Mouse (Mus musculus) hindbrain, embryonic 13.5 days (tissue): ENCODE measurements at regions not wholly inside any gene's neighbourhood (a gene's known extent, or its start where the extent isn't known, plus 50 kb on each side); places are given as distances from the start of the nearest gene placed in this dataset.

Experiments used
- ATAC-seq: fragments of 200-750 bp; cut with Nextera tagmentation; 2 replicates; pipeline ENCODE4 v1.8.0; 2017; ENCODE audit warnings: moderate TSS enrichment; ENCODE audit not compliant: low FRiP score
- H3K27ac ChIP-seq: fragments of 300-500 bp; sonication (generic); 2 replicates; pipeline ENCODE4 v1.5.1; 2015; ENCODE audit warnings: inconsistent platforms, mild to moderate bottlenecking, moderate library complexity
- H3K27me3 ChIP-seq: fragments of 300-500 bp; sonication (generic); 2 replicates; pipeline ENCODE4 v1.6.1; 2015; ENCODE audit warnings: mild to moderate bottlenecking, inconsistent platforms
- H3K36me3 ChIP-seq: fragments of 300-500 bp; sonication (generic); 2 replicates; pipeline ENCODE4 v1.6.1; 2015; ENCODE audit warnings: mild to moderate bottlenecking, inconsistent platforms
- H3K4me1 ChIP-seq: fragments of 300-500 bp; sonication (generic); replicated peaks from 2 replicates; pipeline ENCODE4 v1.6.1; 2015; ENCODE audit warnings: inconsistent platforms
- H3K4me2 ChIP-seq: fragments of 300-500 bp; sonication (generic); 2 replicates; pipeline ENCODE4 v1.6.1; 2015; ENCODE audit warnings: inconsistent platforms, mild to moderate bottlenecking, moderate library complexity
- H3K4me3 ChIP-seq: fragments of 300-500 bp; sonication (generic); 2 replicates; pipeline ENCODE4 v1.5.1; 2015; ENCODE audit warnings: mild to moderate bottlenecking, inconsistent platforms
- H3K9ac ChIP-seq: fragments of 300-500 bp; sonication (generic); 2 replicates; pipeline ENCODE4 v1.6.1; 2015; ENCODE audit warnings: mild to moderate bottlenecking, inconsistent platforms
- H3K9me3 ChIP-seq: fragments of 300-500 bp; sonication (generic); 2 replicates; pipeline ENCODE4 v1.6.1; 2016; ENCODE audit warnings: inconsistent platforms
- WGBS: fragments of 180-500 bp; shearing (Covaris S2); methylation state at CpG from one replicate; pipeline ENCODE4 v1.1.7; 2015; 5-methylcytosine and 5-hydroxymethylcytosine counted together

DNA sequence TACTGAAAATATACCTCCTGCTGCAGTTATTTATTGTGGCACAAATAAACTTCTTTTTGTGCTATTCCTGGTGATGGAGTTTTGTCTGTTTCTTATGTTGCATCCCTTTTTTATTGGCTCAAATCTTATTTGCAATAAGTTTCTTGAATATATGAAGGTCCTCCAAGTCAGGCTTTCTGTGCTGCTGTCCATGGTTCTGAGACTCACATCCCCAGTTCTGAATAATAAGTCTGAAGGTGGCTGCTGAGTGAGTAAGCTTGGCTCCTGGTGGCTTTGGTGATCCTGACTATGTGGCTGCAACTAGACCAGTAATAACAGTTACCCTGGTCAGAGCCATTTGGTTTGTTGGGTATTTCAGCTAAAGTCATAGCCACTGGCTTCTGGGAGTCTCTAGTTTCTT, 433.6 kb upstream of the Nova1 start:
- H3K9me3 ChIP-seq = no peaks in the 10 kb centered on the region
- ATAC-seq = no peak
- H3K4me1 ChIP-seq = no peaks in the 10 kb centered on the region
- no peak overlapping the region for H3K4me3 ChIP-seq
- no peak overlapping the region for H3K27ac ChIP-seq
- no peaks in the 10 kb centered on the region for H3K36me3 ChIP-seq
- H3K9ac ChIP-seq = no peak overlapping the region
- no peaks in the 10 kb centered on the region for H3K27me3 ChIP-seq
- H3K4me2 ChIP-seq = no peak overlapping the region

DNA sequence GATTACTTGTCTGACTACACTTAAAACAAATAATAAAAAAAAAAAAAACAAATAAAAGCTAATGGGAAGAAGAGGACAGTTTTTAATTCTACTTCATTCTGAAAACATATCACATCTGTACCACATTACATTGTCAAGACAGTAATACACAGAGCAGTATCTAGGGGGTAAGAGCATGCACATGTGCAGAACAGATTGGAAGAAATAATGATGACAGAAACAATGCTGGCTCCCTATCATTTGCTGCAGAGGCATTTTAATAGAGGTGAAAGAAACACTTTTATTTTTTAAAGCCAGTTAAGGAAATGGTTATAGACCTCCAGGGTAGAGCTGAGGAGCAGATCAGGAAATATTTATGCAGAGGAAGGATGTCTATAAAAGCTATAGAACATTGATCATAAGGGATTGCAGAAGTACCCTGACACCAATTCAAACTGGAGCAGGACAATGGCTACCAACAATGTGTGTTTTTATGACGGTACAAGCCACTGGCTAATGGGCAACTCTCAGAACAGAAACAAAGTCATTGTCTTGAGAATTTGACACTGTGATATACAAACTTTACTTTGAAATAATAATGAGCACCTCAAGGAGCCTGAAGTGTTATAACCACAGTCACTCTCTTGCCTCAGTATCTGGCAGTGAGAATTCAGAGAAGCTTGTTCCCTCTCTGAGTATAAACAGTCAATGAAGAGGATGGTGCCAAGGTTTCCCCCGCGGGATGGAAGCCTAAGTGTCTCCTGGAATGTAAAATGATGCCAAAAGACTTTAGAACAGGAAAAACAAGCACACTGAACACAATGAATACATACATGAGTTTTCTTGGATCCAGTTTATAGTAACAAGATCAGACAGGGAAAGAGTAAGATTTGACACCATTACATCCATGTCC, 425.1 kb upstream of the Nova1 start:
- H3K4me3 ChIP-seq = no peak overlapping the region
- WGBS = 78% methylated on average over 3 of the region's 3 CpGs
- no peaks in the 10 kb centered on the region for H3K36me3 ChIP-seq
- no peaks in the 10 kb centered on the region for H3K27me3 ChIP-seq
- H3K9me3 ChIP-seq = no peaks in the 10 kb centered on the region
- no peak overlapping the region for H3K4me2 ChIP-seq
- H3K9ac ChIP-seq = no peak overlapping the region
- no peak for ATAC-seq
- H3K27ac ChIP-seq = no peak overlapping the region
- H3K4me1 ChIP-seq = no peaks in the 10 kb centered on the region

DNA sequence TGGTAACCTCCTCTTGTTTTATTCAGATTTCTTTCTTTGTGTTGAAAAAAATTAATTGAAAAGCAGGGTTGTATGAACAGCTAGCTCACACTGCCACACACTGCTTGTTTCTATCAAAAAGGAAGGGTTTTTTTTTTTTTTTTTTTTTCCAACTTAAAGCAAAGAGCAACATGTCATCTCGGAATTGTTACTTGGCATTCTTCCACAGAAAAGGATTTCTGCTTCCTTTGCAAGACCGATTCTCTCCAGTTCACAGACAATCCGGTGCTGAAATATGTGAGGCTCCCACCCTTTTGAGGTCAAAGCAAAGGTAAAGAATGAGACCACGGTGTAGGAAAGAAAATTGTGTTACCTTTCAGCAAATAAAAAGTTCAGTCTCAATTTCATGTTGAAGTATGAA, 401.3 kb upstream of the Nova1 start:
- no peak for ATAC-seq
- WGBS = 62% methylated on average over 4 of the region's 4 CpGs
- Histone ChIP-seq H3K9me3 (no peaks in the 10 kb centered on the region), H3K4me2 (no peak overlapping the region), H3K4me1 (no peaks in the 10 kb centered on the region), H3K4me3 (no peak overlapping the region), H3K9ac (no peak overlapping the region), H3K27me3 (no peaks in the 10 kb centered on the region), H3K36me3 (no peaks in the 10 kb centered on the region), H3K27ac (no peak overlapping the region)

DNA sequence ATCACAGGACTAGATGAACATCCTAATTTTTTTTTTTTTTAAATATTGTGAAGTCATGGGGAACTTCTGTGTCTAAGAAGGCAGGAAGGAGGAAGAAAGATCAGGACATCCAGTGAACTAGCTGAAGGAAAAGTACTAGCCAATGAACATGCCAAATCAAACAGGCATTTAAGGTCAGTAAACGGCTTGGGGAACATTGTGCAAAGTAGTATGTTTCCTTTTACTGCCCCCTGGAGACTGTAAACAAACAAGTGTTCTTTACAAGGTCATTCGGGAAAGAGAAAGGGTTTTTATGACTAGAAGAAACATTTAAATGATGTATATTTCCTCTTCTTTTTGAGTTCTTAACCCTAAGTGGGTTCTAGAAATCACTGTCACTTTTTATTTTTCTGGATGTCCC, 400.6 kb upstream of the Nova1 start:
- whole genome bisulfite sequencing = 52% methylated on average over 2 of the region's 2 CpGs
- no peak overlapping the region for H3K4me3 ChIP-seq
- no peaks in the 10 kb centered on the region for H3K4me1 ChIP-seq
- H3K9me3 ChIP-seq = no peaks in the 10 kb centered on the region
- no peak overlapping the region for H3K27ac ChIP-seq
- no peaks in the 10 kb centered on the region for H3K27me3 ChIP-seq
- H3K36me3 ChIP-seq = no peaks in the 10 kb centered on the region
- no peak overlapping the region for H3K9ac ChIP-seq
- ATAC-seq = no peak
- H3K4me2 ChIP-seq = no peak overlapping the region

DNA sequence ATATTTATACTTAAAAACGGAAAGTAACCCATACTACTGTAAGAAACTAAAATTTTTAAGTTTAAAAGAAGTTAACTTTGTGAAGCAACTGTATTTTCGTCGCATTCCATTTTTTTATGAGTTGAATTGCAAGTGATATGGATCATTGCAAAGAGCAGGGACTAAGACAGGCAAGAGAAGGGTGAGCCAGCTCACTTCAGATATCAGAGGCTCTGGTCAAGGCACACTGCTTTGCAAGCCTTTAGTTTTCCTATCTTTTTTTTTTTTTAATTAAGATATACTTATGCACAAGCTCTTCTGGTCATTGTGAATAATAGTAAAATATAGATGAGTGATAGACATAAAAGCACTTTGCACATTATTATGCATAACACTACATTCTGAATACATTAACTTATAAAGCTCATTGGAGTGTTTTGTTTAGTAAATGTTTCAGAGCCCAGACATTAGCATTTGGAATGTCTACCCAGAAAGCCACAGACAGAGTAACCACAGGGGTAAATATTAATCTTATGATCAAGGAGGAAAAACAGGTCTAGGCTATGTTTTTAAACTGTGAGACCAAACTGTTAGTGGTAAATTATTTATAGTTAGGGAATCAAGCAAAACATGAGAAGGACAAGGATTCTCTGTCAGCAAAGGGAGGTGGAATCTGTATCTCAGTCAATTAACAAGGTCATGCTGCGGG, 392.8 kb upstream of the Nova1 start:
- ATAC-seq = no peak
- Histone ChIP-seq H3K27me3 (no peaks in the 10 kb centered on the region), H3K4me2 (no peak overlapping the region), H3K27ac (no peak overlapping the region), H3K9ac (no peak overlapping the region), H3K9me3 (no peaks in the 10 kb centered on the region), H3K36me3 (no peaks in the 10 kb centered on the region), H3K4me3 (no peak overlapping the region), H3K4me1 (no peaks in the 10 kb centered on the region)
- WGBS = 89% methylated on average over 4 of the region's 4 CpGs

DNA sequence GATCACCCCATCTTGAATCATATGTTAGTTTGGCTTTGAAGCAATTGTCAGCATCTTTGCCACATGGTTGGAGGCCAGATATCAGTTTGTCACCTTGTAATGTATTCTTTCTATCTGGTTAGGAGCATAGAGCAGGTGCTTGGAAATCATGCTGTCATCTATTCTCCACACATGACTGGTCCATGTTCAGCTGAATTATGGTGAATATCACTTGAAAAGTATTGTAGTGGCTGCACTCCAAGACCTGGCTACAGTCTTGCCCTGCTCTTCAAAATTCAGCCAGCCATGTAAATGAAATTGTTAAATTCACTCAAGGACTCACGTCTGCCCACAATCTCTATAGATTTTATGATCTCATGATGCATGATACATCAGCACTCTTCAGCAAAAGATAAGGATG, 384.2 kb upstream of the Nova1 start:
- no peaks in the 10 kb centered on the region for H3K4me1 ChIP-seq
- H3K4me2 ChIP-seq = no peak overlapping the region
- H3K36me3 ChIP-seq = no peaks in the 10 kb centered on the region
- no peak overlapping the region for H3K4me3 ChIP-seq
- H3K9ac ChIP-seq = no peak overlapping the region
- H3K9me3 ChIP-seq = no peaks in the 10 kb centered on the region
- no peak for ATAC-seq
- 61% methylated on average over 1 of the region's 1 CpGs for WGBS
- H3K27ac ChIP-seq = no peak overlapping the region
- H3K27me3 ChIP-seq = no peaks in the 10 kb centered on the region

DNA sequence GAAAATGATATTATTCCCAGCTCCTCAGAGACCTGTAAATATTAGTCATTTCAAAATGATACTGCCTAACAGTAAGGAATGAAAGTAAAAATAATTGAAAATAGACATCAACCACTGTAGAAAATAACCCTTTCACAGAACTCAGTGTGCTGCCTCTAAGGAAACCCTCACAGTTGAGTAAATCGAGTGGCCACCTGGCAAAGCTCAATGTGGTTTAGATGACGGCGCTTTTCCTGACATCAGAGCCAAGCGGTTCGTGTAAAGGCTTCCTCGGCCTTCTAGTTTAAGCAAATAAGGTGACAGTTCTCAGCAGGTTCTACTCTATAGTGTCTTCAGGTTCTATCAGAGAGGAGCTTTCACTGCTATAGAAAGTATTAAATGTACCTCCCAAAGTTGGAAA, 379.9 kb upstream of the Nova1 start:
- no peaks in the 10 kb centered on the region for H3K4me1 ChIP-seq
- no peak for ATAC-seq
- H3K36me3 ChIP-seq = no peaks in the 10 kb centered on the region
- no peak overlapping the region for H3K4me3 ChIP-seq
- H3K27me3 ChIP-seq = no peaks in the 10 kb centered on the region
- H3K4me2 ChIP-seq = no peak overlapping the region
- WGBS = 87% methylated on average over 6 of the region's 6 CpGs
- H3K27ac ChIP-seq = no peak overlapping the region
- H3K9ac ChIP-seq = no peak overlapping the region
- no peaks in the 10 kb centered on the region for H3K9me3 ChIP-seq

DNA sequence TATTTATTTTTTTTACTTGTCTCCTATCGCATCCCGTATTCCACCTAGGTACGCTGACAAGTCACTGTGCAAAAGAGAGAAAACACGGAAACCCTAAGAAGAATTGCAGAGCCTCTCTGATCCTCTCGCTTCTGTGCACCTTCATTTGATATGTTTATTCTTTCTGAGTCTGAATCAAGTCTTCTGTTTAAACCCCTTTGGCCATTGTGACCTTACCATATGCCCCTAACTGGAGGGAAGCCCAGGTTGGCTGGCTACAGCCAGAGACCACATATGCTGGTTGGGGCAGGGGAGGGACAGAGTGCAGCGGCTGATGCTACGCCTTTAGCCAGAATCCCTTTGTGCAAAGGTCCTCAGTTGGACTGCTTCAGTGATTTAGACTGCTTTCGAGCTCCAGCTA, 346.0 kb upstream of the Nova1 start:
- Histone ChIP-seq H3K36me3 (no peaks in the 10 kb centered on the region), H3K4me2 (peak overlapping the region; percentile 47), H3K4me1 (peaks cover 24% of the 10 kb centered on the region), H3K27me3 (no peaks in the 10 kb centered on the region), H3K9ac (peak overlapping the region; percentile 21; the same call in 1 of the 2 replicates), H3K4me3 (peak overlapping the region; percentile 8), H3K9me3 (no peaks in the 10 kb centered on the region), H3K27ac (peak overlapping the region; percentile 80)
- ATAC-seq = peak; percentile 62
- WGBS = 50% methylated on average over 8 of the region's 8 CpGs

DNA sequence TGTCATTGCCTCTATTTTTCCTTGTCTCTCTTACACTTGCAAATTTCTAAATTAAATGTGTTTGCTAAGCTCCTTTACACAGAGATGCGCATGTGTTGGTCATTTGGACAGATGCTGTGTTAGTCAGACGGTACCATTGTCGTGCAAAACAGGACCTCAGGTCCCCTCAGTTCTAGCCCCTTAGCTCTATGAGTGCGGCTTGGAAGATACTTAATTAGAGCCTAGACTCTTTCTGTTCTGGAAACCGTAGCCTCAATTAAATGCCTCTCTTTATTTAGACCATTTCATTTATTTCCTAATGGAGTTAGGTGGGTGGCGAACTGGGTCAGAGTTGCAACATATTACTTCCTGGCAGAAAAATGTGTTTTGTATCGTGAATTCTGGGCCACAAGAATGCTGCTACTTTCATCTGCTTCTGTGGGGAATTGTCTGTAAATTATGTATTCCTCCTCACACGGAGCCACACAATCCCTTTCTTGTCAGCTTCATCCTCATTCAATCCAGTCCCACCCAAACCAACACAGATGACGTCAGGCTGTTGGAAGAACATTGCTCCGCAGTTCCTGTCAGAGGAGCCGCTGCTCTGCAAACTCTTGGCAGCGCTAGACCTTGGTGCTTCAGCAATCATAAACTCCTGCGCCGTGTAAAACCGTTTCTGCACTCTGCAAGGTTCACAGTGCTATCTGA, 345.4 kb upstream of the Nova1 start:
- peaks cover 24% of the 10 kb centered on the region for H3K4me1 ChIP-seq
- ATAC-seq = peak; percentile 82
- WGBS = 19% methylated on average over 15 of the region's 15 CpGs
- H3K27ac ChIP-seq = peak overlapping the region; percentile 80
- no peaks in the 10 kb centered on the region for H3K9me3 ChIP-seq
- H3K4me2 ChIP-seq = peak overlapping the region; percentile 47
- H3K9ac ChIP-seq = peak overlapping the region; percentile 21
- no peaks in the 10 kb centered on the region for H3K36me3 ChIP-seq
- peak overlapping the region; percentile 8 for H3K4me3 ChIP-seq
- no peaks in the 10 kb centered on the region for H3K27me3 ChIP-seq

DNA sequence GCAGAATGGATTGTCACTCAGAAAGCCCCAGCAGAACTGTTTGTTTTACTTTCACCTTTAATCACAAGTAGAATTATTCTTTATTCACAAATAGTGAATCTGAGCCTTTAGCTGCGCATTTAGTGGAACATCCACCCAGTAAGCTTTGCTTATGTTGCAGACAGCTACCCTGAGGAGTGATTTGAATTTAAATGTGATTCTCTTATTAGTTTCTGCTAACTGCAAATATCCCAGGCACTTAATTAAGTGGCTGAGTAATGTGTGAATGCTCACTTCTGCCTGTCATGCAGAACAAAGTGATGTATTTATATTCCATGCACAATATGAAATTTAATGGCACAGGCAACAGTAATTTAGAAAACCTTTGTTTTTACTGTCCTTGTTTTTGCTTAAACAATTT, 344.4 kb upstream of the Nova1 start:
- H3K27ac ChIP-seq = peak overlapping the region; percentile 87
- 10% methylated on average over 1 of the region's 1 CpGs for WGBS
- peak; percentile 71 for ATAC-seq
- no peaks in the 10 kb centered on the region for H3K27me3 ChIP-seq
- H3K4me3 ChIP-seq = no peak overlapping the region
- peak overlapping the region; percentile 40 for H3K4me2 ChIP-seq
- H3K9me3 ChIP-seq = no peaks in the 10 kb centered on the region
- peak overlapping the region; percentile 46; the same call in 1 of the 2 replicates for H3K9ac ChIP-seq
- no peaks in the 10 kb centered on the region for H3K36me3 ChIP-seq
- H3K4me1 ChIP-seq = peaks cover 24% of the 10 kb centered on the region

DNA sequence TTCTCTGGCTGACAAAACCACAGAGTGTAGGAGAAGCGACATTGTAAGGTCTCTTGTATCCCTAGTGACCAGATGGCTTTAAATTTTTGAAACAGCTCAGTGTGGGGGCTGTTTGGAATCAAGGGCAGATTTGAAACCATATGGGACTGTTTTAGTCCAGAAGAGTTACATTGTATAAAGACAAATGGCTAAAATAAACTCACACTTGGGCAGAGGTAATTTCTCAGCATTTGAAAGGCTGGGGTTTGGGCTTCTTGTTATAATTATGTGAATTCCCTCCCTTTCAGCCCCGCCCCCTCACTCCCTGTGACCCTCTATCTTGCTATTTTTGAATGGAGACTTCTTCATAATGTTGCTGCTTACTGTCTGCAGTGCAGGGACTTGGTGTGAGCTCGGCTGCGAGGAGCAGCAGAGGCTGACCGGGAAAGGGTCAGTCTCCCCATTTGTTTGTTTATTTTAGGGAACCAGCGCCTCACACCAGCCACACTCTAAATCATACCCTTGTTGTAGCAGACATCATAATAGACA, 344.0 kb upstream of the Nova1 start:
- no peak overlapping the region for H3K4me3 ChIP-seq
- H3K4me1 ChIP-seq = peaks cover 24% of the 10 kb centered on the region
- H3K36me3 ChIP-seq = no peaks in the 10 kb centered on the region
- peak overlapping the region; percentile 46; the same call in 1 of the 2 replicates for H3K9ac ChIP-seq
- 8% methylated on average over 6 of the region's 6 CpGs for WGBS
- no peaks in the 10 kb centered on the region for H3K27me3 ChIP-seq
- no peaks in the 10 kb centered on the region for H3K9me3 ChIP-seq
- ATAC-seq = peak; percentile 65
- peak overlapping the region; percentile 87 for H3K27ac ChIP-seq
- H3K4me2 ChIP-seq = peak overlapping the region; percentile 40

DNA sequence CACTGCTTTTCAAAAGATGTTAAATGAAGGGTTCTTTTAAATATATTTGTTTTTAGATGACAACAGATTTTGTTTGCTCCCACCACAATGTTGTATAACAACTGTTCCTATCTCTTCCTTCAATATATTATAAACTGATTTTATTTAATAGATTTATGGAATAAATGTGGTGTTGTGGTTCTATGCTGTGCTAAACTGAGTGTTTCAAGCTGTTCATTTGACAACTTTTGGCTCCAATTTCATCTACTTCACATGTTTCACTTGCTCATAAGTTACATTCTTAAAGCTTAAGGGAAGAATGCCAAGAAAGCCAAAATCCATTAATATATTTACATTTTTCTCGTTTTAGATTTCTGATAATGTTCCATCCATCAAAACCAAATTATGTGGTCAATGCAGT, 341.9 kb upstream of the Nova1 start:
- Histone ChIP-seq H3K27ac (no peak overlapping the region), H3K4me2 (no peak overlapping the region), H3K36me3 (no peaks in the 10 kb centered on the region), H3K4me1 (peaks cover 24% of the 10 kb centered on the region), H3K9ac (no peak overlapping the region), H3K27me3 (no peaks in the 10 kb centered on the region), H3K9me3 (no peaks in the 10 kb centered on the region), H3K4me3 (no peak overlapping the region)
- no peak for ATAC-seq
- WGBS = 89% methylated on average over 1 of the region's 1 CpGs
